Mouse (Mus musculus) C2C12 (cell line): ENCODE results near the gene Smarce1. TPM values are rescaled to one million over a fixed set of nuclear protein-coding genes. Genes with fewer than 3 reads are reported as not detected.

ENCODE experiments used
- H3K27me3 ChIP-seq: one replicate; pipeline ENCODE4 v1.6.1; 2011; ENCODE audit not compliant: control insufficient read depth, insufficient read depth, insufficient read length
- H3K36me3 ChIP-seq: one replicate; pipeline ENCODE4 v1.6.1; 2011; ENCODE audit not compliant: control insufficient read depth, insufficient read depth
- H3K4me3 ChIP-seq: one replicate; pipeline ENCODE4 v1.5.1; 2011; ENCODE audit warnings: mild to moderate bottlenecking, control low read depth; ENCODE audit not compliant: poor library complexity, insufficient read depth, severe bottlenecking
- H3K79me2 ChIP-seq: one replicate; pipeline ENCODE4 v1.6.1; 2011; ENCODE audit not compliant: control insufficient read depth, insufficient read depth
- H3K79me3 ChIP-seq: one replicate; pipeline ENCODE4 v1.6.1; 2011; ENCODE audit warnings: low read depth, control low read depth
- H3ac ChIP-seq: one replicate; pipeline ENCODE3; 2011; ENCODE audit warnings: low read depth; ENCODE audit not compliant: control insufficient read depth, insufficient read length
- CEBPB ChIP-seq: IDR thresholded peaks from one replicate; pipeline ENCODE4 v1.6.1; 2011; ENCODE audit warnings: low read depth, mild to moderate bottlenecking, control low read depth, moderate library complexity
- CTCF ChIP-seq: IDR thresholded peaks from one replicate; pipeline ENCODE4 v1.5.1; 2011; ENCODE audit not compliant: control insufficient read depth, insufficient read depth, insufficient read length
- FOSL1 ChIP-seq: IDR thresholded peaks from one replicate; pipeline ENCODE4 v1.8.0; 2011; ENCODE audit warnings: mild to moderate bottlenecking, low read length; ENCODE audit not compliant: poor library complexity, insufficient read depth, severe bottlenecking
- MAX ChIP-seq: IDR thresholded peaks from one replicate; pipeline ENCODE4 v1.6.1; 2011; ENCODE audit warnings: mild to moderate bottlenecking, control low read depth
- MYOD1 ChIP-seq: IDR thresholded peaks from one replicate; pipeline ENCODE4 v1.6.1; 2011; ENCODE audit warnings: low read depth; ENCODE audit not compliant: control insufficient read depth, insufficient read length
- MYOG ChIP-seq: IDR thresholded peaks from one replicate; pipeline ENCODE4 v1.6.1; 2011; ENCODE audit not compliant: control insufficient read depth, insufficient read length; ENCODE audit errors: extremely low read depth
- USF1 ChIP-seq: IDR thresholded peaks from one replicate; pipeline ENCODE4 v1.6.1; 2011; ENCODE audit warnings: low read depth, mild to moderate bottlenecking, control low read depth, moderate library complexity
- polyA plus RNA-seq: library from polyadenylated mRNA; unstranded; fragments of >200 nt; fragmentation: generic; extraction: Trizol; gene quantifications from one replicate; pipeline ENCODE4 v1.2.1, GENCODE M21; 2012; ENCODE audit warnings: missing spikeins

The Smarce1 gene
- polyA plus RNA-seq, 1 experiment, result 103 TPM

- Histone ChIP-seq H3K27me3 (peaks cover 30% of the 10 kb centered on the region), H3ac (no peak overlapping the region), H3K4me3 (no peak overlapping the region), H3K79me2 (no peaks in the 10 kb centered on the region), H3K36me3 (no peaks in the 10 kb centered on the region), H3K79me3 (no peaks in the 10 kb centered on the region)
- no peak for TF ChIP-seq MYOD1
- no peak for TF ChIP-seq CEBPB
Measured at GRCm38 (mm10) chr11:99170547-99171267, 60.1 kb downstream of the Smarce1 start.

GRCm38 (mm10) chr11:99170005-99170404 is 60.8 kb downstream of the Smarce1 start:
- Histone ChIP-seq H3K4me3 (no peak overlapping the region), H3K27me3 (peaks cover 30% of the 10 kb centered on the region), H3K36me3 (no peaks in the 10 kb centered on the region), H3ac (no peak overlapping the region), H3K79me2 (no peaks in the 10 kb centered on the region), H3K79me3 (no peaks in the 10 kb centered on the region)
- TF ChIP-seq MYOD1 (no peak), CEBPB (no peak), USF1 (no peak), CTCF (no peak), MYOG (no peak), FOSL1 (no peak), MAX (no peak)

GRCm38 (mm10) chr11:99169438-99169837 is 61.4 kb downstream of the Smarce1 start:
- Histone ChIP-seq H3ac (no peak overlapping the region), H3K4me3 (no peak overlapping the region), H3K79me2 (no peaks in the 10 kb centered on the region), H3K27me3 (peaks cover 34% of the 10 kb centered on the region), H3K36me3 (no peaks in the 10 kb centered on the region), H3K79me3 (no peaks in the 10 kb centered on the region)
- TF ChIP-seq MAX (no peak), USF1 (no peak), MYOG (no peak), CTCF (no peak), CEBPB (no peak), MYOD1 (no peak), FOSL1 (no peak)

- H3K79me3 ChIP-seq, result no peaks in the 10 kb centered on the region
- H3ac ChIP-seq, result no peak overlapping the region
- TF ChIP-seq FOSL1, result no peak
- no peak for TF ChIP-seq MYOD1
- no peak for TF ChIP-seq USF1
- TF ChIP-seq MYOG, result no peak
- TF ChIP-seq CTCF, result no peak
- no peak for TF ChIP-seq MAX
- no peak for TF ChIP-seq CEBPB
- H3K79me2 ChIP-seq, result no peaks in the 10 kb centered on the region
- H3K4me3 ChIP-seq, result no peak overlapping the region
- peaks cover 38% of the 10 kb centered on the region for H3K27me3 ChIP-seq
- H3K36me3 ChIP-seq, result no peaks in the 10 kb centered on the region
Measured at GRCm38 (mm10) chr11:99168030-99168474, 62.8 kb downstream of the Smarce1 start.

- peaks cover 41% of the 10 kb centered on the region for H3K27me3 ChIP-seq
- TF ChIP-seq CTCF (no peak), CEBPB (no peak)
- no peaks in the 10 kb centered on the region for H3K36me3 ChIP-seq
Measured at GRCm38 (mm10) chr11:99167576-99167975, 63.2 kb downstream of the Smarce1 start.

GRCm38 (mm10) chr11:99166241-99166640 is 64.6 kb downstream of the Smarce1 start:
- Histone ChIP-seq H3K27me3 (peaks cover 41% of the 10 kb centered on the region), H3K4me3 (no peak overlapping the region), H3ac (no peak overlapping the region), H3K36me3 (no peaks in the 10 kb centered on the region), H3K79me3 (no peaks in the 10 kb centered on the region), H3K79me2 (no peaks in the 10 kb centered on the region)
- TF ChIP-seq MYOD1, result no peak

More at GRCm38 (mm10) chr11:99167576-99167975, 63.2 kb downstream of the Smarce1 start:
- H3K4me3 ChIP-seq, result no peak overlapping the region
- no peaks in the 10 kb centered on the region for H3K79me2 ChIP-seq
- H3K79me3 ChIP-seq, result no peaks in the 10 kb centered on the region
- H3ac ChIP-seq, result no peak overlapping the region
